ENCODE assay signal across 9 mouse cellular contexts in the genomic region with DNA sequence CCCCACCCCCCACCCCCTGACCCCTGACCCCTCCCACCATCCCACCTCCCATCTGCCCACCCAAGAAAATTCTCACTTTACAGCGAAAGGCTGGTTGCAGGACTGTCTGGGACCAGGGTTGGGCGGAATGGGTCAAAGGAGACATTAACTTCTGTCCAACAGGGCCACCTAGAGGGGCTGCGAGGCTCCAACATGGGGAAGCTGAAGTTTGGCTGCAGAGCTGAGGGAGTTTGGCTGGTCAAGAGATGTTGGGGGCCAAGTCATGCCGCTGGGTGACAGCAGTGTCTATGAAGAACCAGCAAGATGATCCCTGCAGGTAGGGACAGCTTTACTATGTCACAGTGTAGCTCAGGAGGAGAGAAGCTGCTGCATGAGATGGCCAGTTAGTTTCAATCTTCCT. TPM values are rescaled to one million over a fixed set of nuclear protein-coding genes. Genes with fewer than 3 reads are reported as not detected.
DNase-seq lines count a peak whose midpoint lies in the region; ATAC-seq and TF ChIP-seq lines count a peak whose summit lies in the region.
"Had no signal": no experiment of that assay in that cellular context is flagged by ENCODE, and none has a peak within 500 bp of the region (broad histone marks: within the 10 kb centered on the region; RNA-seq: fewer than 3 reads in every experiment).

No protein-coding gene starts in this region.

- H3K27me3 ChIP-seq in kidney, embryonic 15.5 days = no peaks in the 10 kb centered on the region
- no peaks in the 10 kb centered on the region; the same call in 1 of the 2 replicates for H3K27me3 ChIP-seq in E14TG2a.4 (ENCODE audit: insufficient read depth, low read length)

- intact Hi-C loops in left cerebral cortex, postnatal 36 days (cut with DNase I) = no loop called here

- 0 out of 2 replicates have a peak, but pooled peaks have one; percentile 11 for TF ChIP-seq CTCF in E14TG2a.4 (conservative IDR thresholded peaks at IDR 0.05; ENCODE audit: low read length)
- peak; percentile 24; the same call in 1 of the 2 replicates for TF ChIP-seq CTCF in bone marrow macrophage, adult 2 months (IDR thresholded peaks at IDR 0.05; ENCODE audit: low read depth, low read length)

- H3K36me3 ChIP-seq in kidney, embryonic 15.5 days = no peaks in the 10 kb centered on the region
- no peaks in the 10 kb centered on the region for H3K36me3 ChIP-seq in E14TG2a.4 (ENCODE audit: insufficient read depth, low read length)

- H3K27ac ChIP-seq in kidney, embryonic 15.5 days = no peak overlapping the region
- H3K27ac ChIP-seq in bone marrow macrophage, adult 2 months (ENCODE audit: insufficient read depth, low read depth, low read length) = no peak overlapping the region

- no peaks in the 10 kb centered on the region for H3K4me1 ChIP-seq in kidney, embryonic 15.5 days
- H3K4me1 ChIP-seq in E14TG2a.4 (replicated peaks; ENCODE audit: low read depth, low read length) = no peaks in the 10 kb centered on the region
- H3K4me1 ChIP-seq in bone marrow macrophage, adult 2 months (ENCODE audit: control insufficient read depth, insufficient read depth, low read length) = no peaks in the 10 kb centered on the region

- no peaks in the 10 kb centered on the region for H3K9me3 ChIP-seq in kidney, embryonic 15.5 days (replicated peaks)
- no peaks in the 10 kb centered on the region for H3K9me3 ChIP-seq in E14TG2a.4 (ENCODE audit: low read length)

- peak; percentile 31 for DNase-seq in kidney, adult 9 months
- peak; percentile 27 for DNase-seq in gastrocnemius, postnatal 25 days
- peak; percentile 43 for DNase-seq in lung, postnatal 25 days (ENCODE audit: low spot score)
- DNase-seq in left cerebral cortex, postnatal 36 days (ENCODE audit: low spot score in 2 of 2) = no peak
- no peak for DNase-seq in thymus, postnatal 36 days

- H3K9ac ChIP-seq in kidney, embryonic 15.5 days = no peak overlapping the region

- TF ChIP-seq POLR2A in bone marrow macrophage, adult 2 months (IDR thresholded peaks at IDR 0.05; ENCODE audit: borderline replicate concordance, low read depth, low read length) = no peak

- WGBS in kidney, embryonic 15.5 days = 40% methylated on average over 4 of the region's 4 CpGs

- no peak overlapping the region for H3K4me3 ChIP-seq in kidney, embryonic 15.5 days (replicated peaks)
- H3K4me3 ChIP-seq in E14TG2a.4 (replicated peaks; ENCODE audit: low read length) = no peak overlapping the region
- no peak overlapping the region for H3K4me3 ChIP-seq in bone marrow macrophage, adult 2 months (ENCODE audit: insufficient read depth, low read length)
- H3K4me3 ChIP-seq: myocyte had no signal

- ATAC-seq in kidney, embryonic 15.5 days (replicated peaks; ENCODE audit: low FRiP score) = no peak

- H3K4me2 ChIP-seq in kidney, embryonic 15.5 days = no peak overlapping the region

RNA-seq across cellular contexts. Expression of gene Gpr155, which starts 32.9 kb away (rescaled TPM):
- 6.2 and 6.7 TPM in 2 replicates for polyA plus RNA-seq in kidney, embryonic 15.5 days (2015; fragmentation: Nextera tagmentation; extraction: Ambion mirVana)
- 30.8 TPM in 2 replicates for polyA plus RNA-seq in bone marrow macrophage, adult 2 months (2012; ENCODE audit: insufficient read depth, insufficient read length, missing spikeins)
- total RNA-seq in gastrocnemius, postnatal 25 days (2021) = 10 to 100 TPM; 10.0 to 12.1 TPM
- 10 to 100 TPM; 37.9 to 41.7 TPM for total RNA-seq in left cerebral cortex, postnatal 36 days (2021)

Comparison
In these comparisons a context has a peak if more than half of its experiments do, and no peak if none do; other contexts are left out.
1. DNase-seq: peak in kidney, adult 9 months (single experiment), gastrocnemius, postnatal 25 days (single experiment) and lung, postnatal 25 days (single experiment); none in left cerebral cortex, postnatal 36 days (0 of 2) and thymus, postnatal 36 days (0 of 2).